Mouse (Mus musculus): ENCODE data around the gene Ppia. TPM values are rescaled to one million over a fixed set of nuclear protein-coding genes. Genes with fewer than 3 reads are reported as not detected.
"Not testable (repeated sequence)": the region's sequence is repeated elsewhere in the genome, so short reads cannot be mapped to it uniquely, and the experiment has no call there.

Gene Ppia
- 3,711 and 4,178 TPM in 2 replicates for polyA plus RNA-seq (2015; fragmentation: Nextera tagmentation; extraction: Ambion mirVana)

GRCm38 (mm10) chr11:6414751-6415550, at the start of gene Ppia:
Gene Ppia, plus strand, starts transcription at chr11:6415443.
- Histone ChIP-seq H3K4me1 (replicated peaks; ENCODE audit: control insufficient read depth, insufficient read depth, low read length) (no peaks in the 10 kb centered on the region), H3K27me3 (replicated peaks; ENCODE audit: control insufficient read depth, insufficient read depth, low read length) (no peaks in the 10 kb centered on the region), H3K4me3 (ENCODE audit: low read depth, low read length) (peak within 1 kb of the TSS; percentile 66), H3K4me2 (replicated peaks; ENCODE audit: low read depth) (peak within 1 kb of the TSS; percentile 66), H3K9me3 (ENCODE audit: control insufficient read depth) (no peaks in the 10 kb centered on the region), H3K36me3 (ENCODE audit: control insufficient read depth, insufficient read depth) (peaks cover 15% of the 10 kb centered on the region), H3K9ac (ENCODE audit: low read depth, low read length) (peak within 1 kb of the TSS; percentile 85), H3K27ac (ENCODE audit: low read depth, low read length) (peak within 1 kb of the TSS; percentile 98)
- peak; percentile 38 for ATAC-seq
- 8% methylated on average over 21 of the region's 21 CpGs for WGBS
- TF ChIP-seq CTCF (IDR thresholded peaks at IDR 0.05; ENCODE audit: low read depth): no peak

- peak overlapping the region; percentile 35; the same call in 1 of the 2 replicates for H3K27ac ChIP-seq (ENCODE audit: low read depth, low read length)
- WGBS: 15% methylated on average over 11 of the region's 11 CpGs
Measured at GRCm38 (mm10) chr11:6365885-6366284, 49.4 kb upstream of the Ppia start.

GRCm38 (mm10) chr11:6366434-6366833, 48.8 kb upstream of the Ppia start:
- peak; percentile 44 for ATAC-seq
- no peaks in the 10 kb centered on the region for H3K27me3 ChIP-seq (replicated peaks; ENCODE audit: control insufficient read depth, insufficient read depth, low read length)
- no peaks in the 10 kb centered on the region for H3K9me3 ChIP-seq (ENCODE audit: control insufficient read depth)
- no peaks in the 10 kb centered on the region for H3K36me3 ChIP-seq (ENCODE audit: control insufficient read depth, insufficient read depth)
- no peak overlapping the region for H3K9ac ChIP-seq (ENCODE audit: low read depth, low read length)
- H3K4me2 ChIP-seq (replicated peaks; ENCODE audit: low read depth): no peak overlapping the region
- 52% methylated on average over 6 of the region's 6 CpGs for WGBS
- H3K4me1 ChIP-seq (replicated peaks; ENCODE audit: control insufficient read depth, insufficient read depth, low read length): no peaks in the 10 kb centered on the region
- no peak overlapping the region for H3K4me3 ChIP-seq (ENCODE audit: low read depth, low read length)
- no peak for TF ChIP-seq CTCF (IDR thresholded peaks at IDR 0.05; ENCODE audit: low read depth)
- H3K27ac ChIP-seq (ENCODE audit: low read depth, low read length): no peak overlapping the region

More at GRCm38 (mm10) chr11:6365885-6366284, 49.4 kb upstream of the Ppia start:
- H3K9ac ChIP-seq (ENCODE audit: low read depth, low read length): no peak overlapping the region
- ATAC-seq: peak; percentile 82
- no peaks in the 10 kb centered on the region for H3K27me3 ChIP-seq (replicated peaks; ENCODE audit: control insufficient read depth, insufficient read depth, low read length)
- H3K4me3 ChIP-seq (ENCODE audit: low read depth, low read length): no peak overlapping the region
- 0 out of 2 replicates have a peak overlapping the region, but pooled peaks have one; percentile 2 for H3K4me2 ChIP-seq (replicated peaks; ENCODE audit: low read depth)
- H3K4me1 ChIP-seq (replicated peaks; ENCODE audit: control insufficient read depth, insufficient read depth, low read length): no peaks in the 10 kb centered on the region
- TF ChIP-seq CTCF (IDR thresholded peaks at IDR 0.05; ENCODE audit: low read depth): peak; percentile 95
- H3K9me3 ChIP-seq (ENCODE audit: control insufficient read depth): no peaks in the 10 kb centered on the region
- no peaks in the 10 kb centered on the region for H3K36me3 ChIP-seq (ENCODE audit: control insufficient read depth, insufficient read depth)

- TF ChIP-seq CTCF (IDR thresholded peaks at IDR 0.05; ENCODE audit: low read depth): no peak
- H3K4me3 ChIP-seq (ENCODE audit: low read depth, low read length): no peak overlapping the region
- no peaks in the 10 kb centered on the region for H3K9me3 ChIP-seq (ENCODE audit: control insufficient read depth)
- 53% methylated on average over 4 of the region's 4 CpGs for WGBS
- H3K4me2 ChIP-seq (replicated peaks; ENCODE audit: low read depth): no peak overlapping the region
- H3K4me1 ChIP-seq (replicated peaks; ENCODE audit: control insufficient read depth, insufficient read depth, low read length): no peaks in the 10 kb centered on the region
- H3K9ac ChIP-seq (ENCODE audit: low read depth, low read length): no peak overlapping the region
- H3K27ac ChIP-seq (ENCODE audit: low read depth, low read length): no peak overlapping the region
- ATAC-seq: no peak
- no peaks in the 10 kb centered on the region for H3K27me3 ChIP-seq (replicated peaks; ENCODE audit: control insufficient read depth, insufficient read depth, low read length)
- no peaks in the 10 kb centered on the region for H3K36me3 ChIP-seq (ENCODE audit: control insufficient read depth, insufficient read depth)
Measured at GRCm38 (mm10) chr11:6367156-6367555, 48.1 kb upstream of the Ppia start.

GRCm38 (mm10) chr11:6367986-6368385, 47.3 kb upstream of the Ppia start:
- not testable (repeated sequence) for H3K4me1 ChIP-seq (replicated peaks; ENCODE audit: control insufficient read depth, insufficient read depth, low read length); H3K27me3 ChIP-seq (replicated peaks; ENCODE audit: control insufficient read depth, insufficient read depth, low read length); H3K27ac ChIP-seq (ENCODE audit: low read depth, low read length); H3K9me3 ChIP-seq (ENCODE audit: control insufficient read depth); H3K36me3 ChIP-seq (ENCODE audit: control insufficient read depth, insufficient read depth); H3K9ac ChIP-seq (ENCODE audit: low read depth, low read length); ATAC-seq; H3K4me3 ChIP-seq (ENCODE audit: low read depth, low read length); H3K4me2 ChIP-seq (replicated peaks; ENCODE audit: low read depth)
- 91% methylated on average over 5 of the region's 5 CpGs for WGBS

GRCm38 (mm10) chr11:6371376-6372155, 43.7 kb upstream of the Ppia start:
- TF ChIP-seq CTCF (IDR thresholded peaks at IDR 0.05; ENCODE audit: low read depth): no peak
- Histone ChIP-seq H3K4me3 (ENCODE audit: low read depth, low read length) (no peak overlapping the region), H3K9me3 (ENCODE audit: control insufficient read depth) (no peaks in the 10 kb centered on the region), H3K4me1 (replicated peaks; ENCODE audit: control insufficient read depth, insufficient read depth, low read length) (no peaks in the 10 kb centered on the region), H3K27ac (ENCODE audit: low read depth, low read length) (no peak overlapping the region), H3K36me3 (ENCODE audit: control insufficient read depth, insufficient read depth) (no peaks in the 10 kb centered on the region), H3K4me2 (replicated peaks; ENCODE audit: low read depth) (no peak overlapping the region), H3K27me3 (replicated peaks; ENCODE audit: control insufficient read depth, insufficient read depth, low read length) (no peaks in the 10 kb centered on the region), H3K9ac (ENCODE audit: low read depth, low read length) (no peak overlapping the region)
- no peak for ATAC-seq
- 84% methylated on average over 11 of the region's 11 CpGs for WGBS
